Mouse (Mus musculus) adrenal gland, postnatal 4 days (tissue): ENCODE data around the gene Hcrt. TPM values are rescaled to one million over a fixed set of nuclear protein-coding genes. Genes with fewer than 3 reads are reported as not detected.

Experiments
- DNase-seq, 2 experiments: peaks; one replicate each; pipeline ENCODE4 v3.0.0; 2021 to 2022; ENCODE audit warnings: low spot score in 2 of 2, mixed read lengths in 2 of 2
- total RNA-seq, 2 experiments: library from RNA; stranded (reverse); gene quantifications; 2 replicates each; pipeline ENCODE4 v1.2.3; 2021

Hcrt gene
- total RNA-seq, 2 experiments from 2014 or later = not detected

DNA sequence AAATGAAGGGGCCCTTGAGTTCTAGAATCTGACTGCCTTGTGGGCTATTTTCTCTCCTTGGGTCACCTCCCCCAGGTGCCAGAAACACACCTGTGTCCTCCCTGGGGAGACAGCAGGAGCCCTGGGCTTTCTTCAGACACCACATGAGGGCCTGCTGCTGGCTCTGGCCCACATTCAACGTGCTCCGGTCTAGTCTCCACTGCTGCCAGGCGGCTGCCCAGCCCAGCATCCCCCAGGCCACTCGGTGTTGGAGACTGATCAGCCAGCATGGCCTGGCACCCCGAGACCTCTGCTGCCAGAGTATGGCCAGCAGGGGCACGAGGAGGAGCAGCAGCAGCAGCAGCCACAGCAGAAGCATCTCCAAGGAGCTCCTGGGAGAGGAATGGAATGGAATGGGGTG is 7.2 kb upstream of the Hcrt start:
- DNase-seq = no peak

DNA sequence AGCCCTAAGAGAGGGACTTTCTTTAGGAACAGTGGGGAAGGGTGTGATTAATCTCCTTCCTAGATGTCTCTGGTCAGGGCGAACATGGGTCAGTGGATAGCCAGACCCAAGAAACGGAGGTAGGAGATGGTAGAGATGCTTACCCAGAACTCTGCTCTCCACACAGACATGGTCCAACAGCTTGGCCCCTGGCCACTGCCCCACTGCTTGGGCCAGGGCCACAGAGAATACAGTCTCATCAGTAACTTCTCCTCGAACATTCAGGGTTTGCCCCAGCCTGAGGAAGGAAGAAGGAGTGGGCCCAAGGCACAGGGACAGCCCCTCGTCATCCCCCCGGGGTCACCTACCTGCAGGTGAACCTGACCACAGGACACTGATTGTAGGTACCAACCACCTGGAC is 5.1 kb upstream of the Hcrt start:
- DNase-seq = no peak

DNA sequence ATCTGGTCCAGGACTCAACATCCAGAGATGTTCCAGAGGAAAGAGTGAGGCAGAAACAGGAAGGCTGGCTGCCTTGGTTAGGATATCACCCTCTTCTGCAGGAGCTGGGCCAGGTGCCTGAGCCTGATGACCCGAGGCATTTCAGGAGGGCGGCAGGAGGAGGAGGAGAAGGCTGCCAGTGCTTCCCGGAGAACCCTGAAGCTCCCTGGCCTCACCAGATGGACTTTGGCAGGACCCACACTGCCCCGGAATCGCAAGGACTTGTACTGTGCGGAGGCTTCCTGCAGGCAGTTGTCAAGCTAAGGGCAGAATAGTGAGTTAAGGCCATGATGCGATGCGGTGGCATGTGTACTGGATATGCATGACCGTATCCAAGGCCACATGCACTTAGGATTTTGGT is 4.0 kb upstream of the Hcrt start:
- DNase-seq = no peak

DNA sequence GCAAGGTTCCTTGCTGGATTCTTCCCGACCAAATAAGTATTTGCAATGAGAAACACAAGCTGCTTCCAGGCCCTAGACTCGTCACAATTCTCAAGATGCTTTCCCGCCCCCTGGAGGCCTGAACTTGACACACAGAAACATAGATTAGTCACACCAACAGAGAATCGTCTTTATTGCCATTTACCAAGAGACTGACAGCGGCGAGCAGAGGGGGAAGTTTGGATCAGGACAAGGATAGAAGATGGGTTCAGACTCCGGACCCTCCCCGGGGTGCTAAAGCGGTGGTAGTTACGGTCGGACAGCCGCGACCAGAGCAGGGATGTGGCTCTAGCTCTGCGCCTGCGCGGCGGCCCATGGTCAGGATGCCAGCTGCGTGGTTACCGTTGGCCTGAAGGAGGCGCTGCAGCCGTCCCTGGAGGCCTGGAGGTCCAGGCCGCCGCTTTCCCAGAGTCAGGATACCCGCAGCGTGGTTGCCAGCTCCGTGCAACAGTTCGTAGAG is 1.1 kb downstream of the Hcrt start:
- peak; percentile 78 to 86 for DNase-seq

DNA sequence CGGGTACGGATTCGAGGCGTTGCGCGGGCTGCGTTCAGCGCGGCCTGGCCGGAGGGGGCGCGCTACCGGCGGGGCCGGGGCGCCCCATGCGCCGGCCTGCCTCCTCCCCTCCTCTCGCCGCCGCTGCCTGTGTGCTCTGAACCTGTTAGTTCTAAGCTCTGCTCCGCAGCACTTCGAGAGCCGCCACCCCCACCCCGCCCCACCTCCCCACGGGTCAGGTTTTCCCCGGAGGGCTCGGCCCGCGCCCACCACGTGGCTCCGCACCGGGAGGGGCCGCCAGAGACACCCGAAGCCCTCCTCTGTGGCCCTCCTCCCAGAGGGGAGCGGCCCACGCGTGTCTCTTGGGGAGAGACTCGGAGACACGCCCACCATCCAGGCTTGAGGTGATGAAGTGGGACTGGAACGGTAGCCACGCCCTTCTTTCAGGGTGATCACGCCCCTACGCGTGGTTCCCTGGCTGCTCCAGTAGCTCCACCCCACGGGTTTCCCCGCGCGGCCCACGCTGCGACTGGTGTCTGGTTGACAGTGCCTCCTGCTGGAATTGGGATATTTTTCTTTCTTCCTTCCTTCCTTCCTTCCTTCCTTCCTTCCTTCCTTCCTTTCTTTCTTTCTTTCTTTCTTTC is 3.0 kb downstream of the Hcrt start, which contains the start of gene Kcnh4:
Gene Kcnh4, minus strand, starts transcription at position 332 of the 623 bp plus-strand sequence.
- DNase-seq = no peak

DNA sequence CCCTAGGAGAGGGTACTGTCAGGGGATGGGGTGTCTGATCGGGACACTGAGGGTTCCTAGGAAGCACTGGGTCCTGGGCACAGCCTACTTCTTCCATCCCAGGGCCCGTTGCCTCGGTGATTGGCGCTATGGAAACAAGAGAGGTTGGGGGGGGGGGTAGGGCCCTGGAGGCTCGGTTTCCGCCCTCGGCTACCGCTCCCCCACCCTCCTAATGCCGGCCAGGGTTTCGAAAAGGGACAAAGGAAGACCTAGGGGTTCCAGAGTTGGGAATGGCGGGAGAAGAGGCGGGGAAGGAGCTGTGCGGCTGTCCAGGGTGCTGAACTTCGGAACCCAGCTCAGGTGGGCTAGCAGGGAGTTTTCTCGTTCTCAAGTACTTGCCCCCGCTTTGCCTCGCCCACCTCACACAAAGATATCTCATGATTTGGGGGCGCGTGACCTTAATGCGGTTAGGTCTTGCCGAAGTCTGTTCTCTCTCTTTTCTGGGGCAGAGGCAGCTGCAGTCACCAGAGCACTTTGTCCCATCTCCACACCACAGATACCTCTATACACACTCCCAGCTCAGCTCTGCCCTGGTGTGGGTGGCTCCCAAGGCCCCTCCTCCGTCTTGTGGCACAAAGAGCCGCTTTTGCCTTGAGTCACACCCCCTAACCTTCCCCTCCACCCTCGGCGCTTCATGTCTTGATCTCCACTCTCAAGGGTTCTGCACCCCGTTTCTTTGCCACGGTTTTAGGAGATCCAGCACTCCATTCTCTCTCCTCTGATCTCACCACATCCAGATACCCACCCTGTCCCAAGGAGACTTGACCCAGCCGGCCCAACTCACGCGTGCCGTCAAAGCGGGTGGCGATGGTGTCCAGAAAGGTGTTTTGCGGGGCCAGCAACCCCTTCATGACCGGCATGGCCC is 3.8 kb downstream of the Hcrt start:
- DNase-seq = no peak

DNA sequence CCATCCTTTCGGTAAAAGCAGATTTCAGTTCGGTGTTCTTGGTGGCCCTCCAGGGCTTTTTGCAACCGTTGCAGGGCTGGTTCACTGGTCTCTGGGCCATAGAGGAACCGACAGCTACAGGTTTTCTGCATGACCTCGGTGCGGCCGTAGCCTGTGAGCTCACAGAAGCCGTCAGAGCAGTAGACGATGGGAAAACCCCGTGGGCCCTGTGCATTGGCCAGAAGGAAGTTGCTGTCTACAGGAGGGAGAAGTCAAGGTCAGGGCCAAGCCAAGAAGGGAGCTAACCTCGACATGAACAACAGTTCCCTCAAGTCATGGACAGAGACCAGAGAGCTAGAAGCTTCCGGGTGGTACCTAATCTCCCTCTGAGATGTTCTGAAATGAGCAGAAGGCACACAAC is 5.2 kb downstream of the Hcrt start:
- no peak for DNase-seq

DNA sequence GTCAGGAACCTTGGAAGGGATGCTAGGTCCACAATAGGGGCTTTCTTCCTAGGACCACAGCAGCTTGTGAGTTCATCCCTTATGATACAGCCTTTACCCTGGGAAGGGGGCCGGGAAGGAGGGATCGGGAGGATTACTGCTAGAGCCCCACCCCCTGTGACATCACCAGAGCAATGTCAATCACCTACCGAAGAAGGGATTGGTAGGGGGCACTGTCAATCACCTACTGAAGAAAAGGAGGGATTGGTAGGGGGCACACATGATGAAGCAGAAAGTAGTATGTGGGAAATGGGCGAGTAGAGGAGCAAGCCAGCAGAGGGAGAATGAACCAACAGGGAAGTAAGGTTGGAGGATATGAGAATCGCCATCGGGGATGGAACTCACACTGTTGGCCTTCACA is 6.3 kb downstream of the Hcrt start:
- no peak for DNase-seq

DNA sequence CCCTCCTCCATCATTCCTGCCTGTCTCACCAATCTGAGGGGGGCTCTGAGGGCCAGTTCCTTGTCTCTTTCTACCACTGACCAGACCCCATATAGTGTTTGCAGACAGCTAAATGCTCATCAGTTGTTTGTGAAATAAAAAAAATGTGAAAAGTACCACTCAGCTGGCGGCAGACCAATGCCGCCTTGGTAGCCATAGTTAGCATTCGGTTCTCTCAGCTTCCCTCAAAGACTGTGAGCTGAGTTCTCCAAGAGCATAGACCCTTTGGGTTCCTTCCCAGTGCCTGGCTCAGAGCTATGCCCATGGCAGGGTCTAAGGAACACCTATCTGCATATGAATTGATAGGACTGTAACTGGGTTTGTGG is 8.1 kb downstream of the Hcrt start:
- no peak for DNase-seq

DNA sequence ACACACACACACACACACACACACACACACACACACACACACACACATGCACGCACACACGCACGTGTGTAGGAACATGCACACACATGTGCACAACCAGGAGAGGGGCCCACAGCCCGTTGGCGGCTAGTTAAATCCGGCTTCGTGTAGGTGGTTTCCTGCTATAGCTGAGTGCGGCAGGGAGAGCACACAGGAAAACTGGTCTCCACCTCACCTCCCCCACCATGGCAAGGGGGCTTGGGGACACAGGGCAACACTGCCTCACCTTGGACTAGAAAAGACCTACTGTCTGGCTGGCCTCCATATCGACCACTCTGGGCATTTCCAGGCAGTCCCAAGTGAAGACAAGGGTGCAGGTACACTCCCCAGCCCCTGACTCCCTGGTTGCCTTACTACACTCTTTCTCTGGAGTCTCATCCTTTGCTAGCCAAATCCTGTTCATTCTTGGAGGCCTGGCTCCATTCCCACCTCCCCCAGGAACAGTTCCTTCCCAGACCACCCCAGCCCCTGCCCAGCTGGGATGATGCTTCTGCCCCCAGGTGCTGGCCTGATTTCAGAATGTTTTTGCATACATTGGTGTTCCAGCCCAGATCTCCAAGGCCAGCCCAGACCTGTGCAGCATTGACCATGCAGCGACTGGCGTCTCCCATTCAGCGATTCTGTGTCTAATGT is 8.6 kb downstream of the Hcrt start:
- no peak for DNase-seq

DNA sequence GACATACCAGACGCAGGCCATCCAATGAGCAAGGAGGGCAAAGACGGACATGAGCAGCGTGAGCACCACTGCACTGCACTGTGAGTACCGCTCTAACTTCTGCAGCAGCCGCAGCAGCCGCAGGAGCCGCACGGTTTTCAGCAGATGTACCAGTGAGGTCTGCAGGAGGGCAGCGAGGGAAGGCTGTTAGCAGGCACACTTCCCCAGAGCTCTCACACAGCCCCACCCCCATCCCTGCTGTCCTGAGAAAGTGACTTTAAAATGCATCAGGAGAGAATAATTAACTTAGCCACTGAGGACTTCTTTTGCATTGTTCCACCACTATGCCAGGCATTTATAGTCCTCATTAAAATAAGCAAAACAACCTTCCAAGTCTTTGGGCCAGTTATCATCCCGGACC is 10.4 kb downstream of the Hcrt start:
- no peak for DNase-seq

DNA sequence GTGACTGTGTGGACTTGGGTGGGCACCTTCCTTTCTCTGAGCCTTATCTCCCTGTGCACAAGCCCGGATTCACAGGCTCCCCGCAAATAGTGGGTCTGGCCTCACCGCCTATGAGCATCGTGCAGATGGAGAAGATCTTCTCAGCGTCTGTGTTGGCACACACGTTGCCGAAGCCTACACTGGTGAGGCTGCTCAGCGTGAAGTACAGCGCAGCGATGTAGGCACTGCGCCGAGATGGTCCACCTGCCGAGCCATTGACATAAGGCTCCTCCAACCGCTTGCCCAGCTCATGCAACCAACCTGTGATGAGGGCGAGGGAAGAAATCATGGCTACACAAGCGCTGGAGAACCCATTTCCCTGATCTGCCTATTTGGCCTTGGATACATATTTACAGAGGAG is 12.6 kb downstream of the Hcrt start:
- DNase-seq = no peak

DNA sequence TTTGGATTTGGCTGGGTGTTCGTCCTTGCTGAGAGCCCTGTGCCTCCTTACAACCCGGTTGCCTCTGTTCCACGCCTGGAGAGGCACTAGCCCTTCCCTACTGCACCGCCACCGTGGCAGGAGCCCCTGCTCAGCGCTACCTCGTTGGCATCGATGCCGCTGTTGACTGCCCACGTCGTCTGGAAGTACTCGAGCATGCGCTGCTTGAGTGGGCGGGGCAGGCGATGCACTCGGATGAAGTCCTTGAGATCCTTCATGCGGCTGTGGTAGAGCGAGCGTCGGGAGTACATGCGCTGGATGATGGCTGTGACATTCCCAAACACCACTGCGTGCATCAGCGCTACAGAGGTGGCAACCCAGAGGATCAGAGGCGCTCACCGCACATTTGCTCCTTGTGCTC is 13.3 kb downstream of the Hcrt start:
- no peak for DNase-seq

DNA sequence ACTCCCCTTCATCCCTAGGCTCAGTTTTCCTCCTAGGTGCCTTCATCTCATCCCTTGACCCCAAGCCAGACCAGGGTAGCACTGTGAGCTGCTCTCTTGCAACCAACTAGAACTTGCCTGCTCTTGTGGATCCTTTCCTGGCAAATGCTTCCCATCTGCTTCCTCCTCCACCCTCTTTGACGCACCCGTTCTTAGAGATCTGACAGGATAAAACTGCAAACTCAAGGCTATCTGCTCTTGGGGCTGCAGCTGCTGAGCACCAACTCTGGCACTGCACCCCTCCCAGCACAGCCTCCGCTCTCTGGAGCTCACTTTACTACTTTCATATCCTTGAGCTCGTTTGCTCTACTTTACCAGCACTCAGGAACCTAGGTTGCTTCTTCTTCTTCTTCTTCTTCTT is 14.1 kb downstream of the Hcrt start:
- no peak for DNase-seq

DNA sequence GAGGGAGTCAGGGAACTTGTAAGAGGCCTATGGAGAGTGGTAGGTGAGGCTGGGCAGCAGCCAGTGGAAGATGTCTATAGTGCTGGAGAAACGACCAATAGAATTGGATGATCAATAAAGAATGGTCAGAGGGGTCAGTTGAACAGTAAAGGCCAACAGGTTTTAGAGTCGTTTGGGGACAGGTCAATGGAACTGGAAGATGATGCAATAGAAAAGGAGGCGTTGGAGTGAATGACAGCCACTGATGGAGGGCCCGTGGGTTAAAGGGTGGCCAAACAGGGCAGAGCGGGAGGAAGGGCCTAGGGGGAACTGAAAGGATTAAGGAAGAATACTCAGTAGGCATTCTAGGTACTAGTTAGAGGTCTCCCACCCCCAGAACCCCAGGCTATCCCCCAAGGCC is 15.6 kb downstream of the Hcrt start:
- no peak for DNase-seq

DNA sequence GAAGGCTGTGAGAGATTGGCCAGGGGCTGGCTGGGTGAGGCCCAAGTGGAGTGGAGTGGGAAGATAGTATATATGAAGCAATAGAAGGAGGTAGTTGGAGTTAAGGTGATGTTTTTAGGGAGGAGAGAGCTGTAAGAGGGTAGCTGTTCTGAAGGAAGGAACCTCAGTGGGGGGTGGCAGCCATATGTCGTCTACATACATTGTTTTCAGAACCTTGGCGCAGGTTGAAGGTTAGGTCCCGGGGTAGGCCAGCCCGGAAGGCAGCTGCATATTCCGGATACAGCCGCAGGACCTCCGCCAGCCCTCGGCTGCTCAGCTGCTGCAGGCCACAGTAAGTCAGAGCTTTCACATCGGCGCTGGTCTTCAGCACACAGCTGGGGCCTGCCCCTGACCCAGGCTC is 16.2 kb downstream of the Hcrt start:
- DNase-seq = no peak

DNA sequence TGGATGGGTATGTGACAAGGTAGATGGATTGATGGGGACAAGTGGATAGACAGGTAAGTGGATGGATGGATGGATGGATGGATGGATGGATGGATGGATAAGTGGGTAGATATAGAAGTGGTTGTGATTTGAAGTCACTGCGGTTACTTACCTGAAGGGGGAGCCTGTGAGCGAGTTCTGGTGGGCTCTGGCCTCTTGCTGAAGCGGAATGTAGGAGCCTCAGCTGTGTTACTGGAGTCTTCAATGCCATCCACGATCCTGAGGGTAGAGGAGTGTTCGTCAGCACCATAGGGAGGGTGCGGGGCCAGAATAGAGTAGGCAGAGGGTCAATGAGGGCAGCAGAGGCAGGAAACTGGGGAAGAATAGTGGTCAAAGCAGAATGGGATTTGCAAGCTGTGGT is 17.6 kb downstream of the Hcrt start:
- DNase-seq = peak in 1 of 2 experiments; percentile 30

DNA sequence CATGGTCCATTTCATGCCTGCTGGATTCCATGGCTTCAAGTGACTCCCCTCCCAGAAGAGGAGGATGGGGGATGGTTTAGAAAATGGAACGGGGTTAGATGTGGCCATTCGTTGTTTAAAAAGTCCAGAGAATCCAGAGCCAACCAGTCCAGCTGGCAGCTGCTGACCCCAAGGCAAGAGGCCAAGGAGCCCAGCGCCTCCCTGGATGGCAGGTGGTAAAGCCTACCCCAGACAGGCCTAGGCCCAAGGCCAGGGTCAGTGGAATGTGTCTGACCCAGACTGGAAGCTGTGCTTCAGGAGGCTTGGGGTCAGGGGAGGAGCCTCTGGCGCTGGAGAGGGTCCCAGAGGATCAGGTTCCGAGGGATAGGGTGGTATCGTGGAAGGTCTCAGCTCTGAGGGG is 21.4 kb downstream of the Hcrt start:
- no peak for DNase-seq

DNA sequence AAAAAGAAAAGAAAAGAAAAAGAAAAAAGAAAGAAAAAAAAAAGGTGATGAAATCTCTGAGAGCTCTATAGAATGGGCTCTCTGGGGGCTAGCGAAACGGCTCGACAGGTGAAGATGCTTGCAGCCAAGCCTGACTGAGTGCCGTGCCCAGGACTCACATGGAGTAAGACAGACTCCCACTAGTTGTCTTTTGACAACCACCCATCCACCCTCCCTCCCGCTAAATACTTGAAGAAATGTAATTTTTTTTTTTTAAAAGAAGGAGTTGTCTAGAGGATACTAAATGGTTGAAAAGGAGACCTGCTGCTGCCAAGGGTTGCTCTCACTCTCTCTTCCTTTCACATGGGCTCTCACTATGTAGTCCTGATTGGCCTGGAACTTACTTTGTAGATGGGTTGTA is 24.0 kb downstream of the Hcrt start:
- no peak for DNase-seq

DNA sequence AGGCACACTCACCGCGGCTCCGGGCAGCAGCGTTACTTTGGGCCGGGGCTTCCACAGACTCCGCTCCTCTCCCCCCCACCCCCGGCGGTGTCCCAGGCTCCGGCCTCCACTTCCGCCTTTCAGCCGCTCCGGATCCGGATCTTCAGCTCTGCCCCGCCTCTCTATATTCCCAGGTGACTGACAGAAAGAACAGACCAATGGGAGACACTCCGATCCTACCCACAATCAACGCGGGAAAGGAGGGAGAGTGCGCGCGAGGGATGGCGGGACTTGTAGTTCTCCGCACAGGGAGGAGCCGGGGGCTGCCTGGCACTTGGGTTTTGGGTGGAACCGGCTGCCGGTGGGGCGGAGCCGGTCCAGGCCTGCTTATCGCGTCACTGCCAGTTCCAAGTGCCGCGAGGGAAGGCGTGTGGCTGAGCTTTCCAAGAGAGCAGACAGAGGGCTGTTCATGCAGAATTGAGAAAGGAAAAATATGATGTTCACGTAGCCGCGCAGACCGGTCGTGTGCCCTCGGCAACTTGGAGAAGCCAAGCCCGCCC is 24.6 kb downstream of the Hcrt start, which contains the start of gene Rab5c:
Gene Rab5c, minus strand, starts transcription at position 150 of the 539 bp plus-strand sequence.
- peak; percentile 93 to 98 for DNase-seq

DNA sequence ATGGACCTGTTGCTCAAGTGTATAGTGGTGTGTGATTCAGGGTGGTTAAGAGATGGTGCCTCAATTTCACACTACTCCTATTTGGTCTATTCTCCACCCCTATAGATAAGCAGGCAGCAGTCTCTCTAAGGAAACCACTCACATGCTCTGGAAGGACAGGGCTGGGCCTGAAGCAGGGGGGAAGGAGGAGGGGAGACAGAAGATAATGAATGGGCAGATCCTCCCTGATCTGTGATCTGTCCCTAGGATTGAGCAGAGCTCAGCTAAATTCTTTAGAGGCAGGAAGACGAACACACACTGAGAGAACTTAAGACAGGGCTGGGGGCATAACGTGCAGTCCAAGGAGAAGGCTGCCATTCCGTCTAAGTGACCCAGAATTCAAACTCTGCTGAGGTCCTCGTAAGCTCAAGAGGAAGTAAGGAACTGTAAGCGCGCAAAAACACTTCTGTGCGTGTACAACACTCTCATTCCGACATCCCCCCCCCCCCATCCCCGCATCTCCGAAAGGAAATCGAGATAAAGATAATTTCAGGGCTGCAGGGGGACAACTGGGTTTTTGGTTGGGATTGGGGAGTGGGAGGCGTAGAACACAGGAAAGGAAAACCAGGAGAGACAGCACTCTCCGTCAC is 25.5 kb downstream of the Hcrt start:
- no peak for DNase-seq
